Comparison of ENCODE assay signal across 18 mouse cellular contexts in genomic region chr2:10231971-10232370, GRCm38 (mm10).
DNase-seq lines count a peak whose midpoint lies in the region; ATAC-seq lines count a peak whose summit lies in the region.
"Had no signal": no experiment of that assay in that cellular context is flagged by ENCODE, and none has a peak within 500 bp of the region (broad histone marks: within the 10 kb centered on the region; RNA-seq: fewer than 3 reads in every experiment).

No protein-coding gene starts in this region.

- no peaks in the 10 kb centered on the region for H3K36me3 ChIP-seq in intestine, embryonic 16.5 days (ENCODE audit: control insufficient read depth, insufficient read depth, low read length)
- H3K36me3 ChIP-seq: embryonic facial prominence, embryonic 13.5 days; heart, embryonic 13.5 days; hindbrain, embryonic 13.5 days; midbrain, embryonic 12.5 days; neural tube, embryonic 15.5 days had no signal

- H3K9me3 ChIP-seq in intestine, embryonic 16.5 days (ENCODE audit: control insufficient read depth, low read length), result no peaks in the 10 kb centered on the region
- H3K9me3 ChIP-seq: embryonic facial prominence, embryonic 13.5 days; heart, embryonic 13.5 days; hindbrain, embryonic 13.5 days; midbrain, embryonic 12.5 days; neural tube, embryonic 15.5 days had no signal

- no peak overlapping the region for H3K9ac ChIP-seq in intestine, embryonic 16.5 days (ENCODE audit: low read depth, low read length)
- H3K9ac ChIP-seq: embryonic facial prominence, embryonic 13.5 days; heart, embryonic 13.5 days; hindbrain, embryonic 13.5 days; midbrain, embryonic 12.5 days; neural tube, embryonic 15.5 days had no signal

- no peak for ATAC-seq in intestine, embryonic 16.5 days
- ATAC-seq: intestine, postnatal 0 days had no signal

- H3K4me3 ChIP-seq in brown adipose tissue, adult 24 weeks (ENCODE audit: insufficient read depth, low read depth, low read length), result no peak overlapping the region
- no peak overlapping the region for H3K4me3 ChIP-seq in intestine, embryonic 16.5 days (ENCODE audit: low read length)
- H3K4me3 ChIP-seq: embryonic facial prominence, embryonic 13.5 days; heart, embryonic 13.5 days; hindbrain, embryonic 13.5 days; midbrain, embryonic 12.5 days; neural tube, embryonic 15.5 days had no signal

- H3K27me3 ChIP-seq in intestine, embryonic 16.5 days (replicated peaks; ENCODE audit: control insufficient read depth, insufficient read depth, low read length), result no peaks in the 10 kb centered on the region
- H3K27me3 ChIP-seq: embryonic facial prominence, embryonic 13.5 days; heart, embryonic 13.5 days; hindbrain, embryonic 13.5 days; midbrain, embryonic 12.5 days; neural tube, embryonic 15.5 days had no signal

- H3K4me1 ChIP-seq in brown adipose tissue, adult 24 weeks (ENCODE audit: control insufficient read depth, insufficient read depth, insufficient read length, low read length), result peaks cover 6% of the 10 kb centered on the region; the same call in 1 of the 2 replicates
- no peaks in the 10 kb centered on the region for H3K4me1 ChIP-seq in intestine, embryonic 16.5 days (ENCODE audit: control insufficient read depth, insufficient read depth, low read length)
- H3K4me1 ChIP-seq: embryonic facial prominence, embryonic 13.5 days; heart, embryonic 13.5 days; hindbrain, embryonic 13.5 days; midbrain, embryonic 12.5 days; neural tube, embryonic 15.5 days had no signal

- WGBS in intestine, embryonic 16.5 days, result 72% methylated on average over 6 of the region's 6 CpGs

- no peak overlapping the region for H3K4me2 ChIP-seq in intestine, embryonic 16.5 days (ENCODE audit: low read depth, low read length)
- H3K4me2 ChIP-seq: embryonic facial prominence, embryonic 13.5 days; heart, embryonic 13.5 days; hindbrain, embryonic 13.5 days; midbrain, embryonic 12.5 days; neural tube, embryonic 15.5 days had no signal

- intact Hi-C loops in gastrocnemius, postnatal 36 days (cut with DNase I), result no loop called here
- intact Hi-C loops in left cerebral cortex, postnatal 4 days (cut with DNase I), result no loop called here
- intact Hi-C loops in heart, postnatal 14 days (cut with DNase I), result no loop called here

- H3K27ac ChIP-seq in brown adipose tissue, adult 24 weeks (replicated peaks; ENCODE audit: low read depth, low read length), result 0 out of 2 replicates have a peak overlapping the region, but pooled peaks have one; percentile 17
- H3K27ac ChIP-seq in intestine, embryonic 16.5 days (ENCODE audit: low read length), result no peak overlapping the region
- H3K27ac ChIP-seq: embryonic facial prominence, embryonic 13.5 days; heart, embryonic 13.5 days; hindbrain, embryonic 13.5 days; midbrain, embryonic 12.5 days; neural tube, embryonic 15.5 days had no signal

- DNase-seq in gastrocnemius, adult 18-20 months (ENCODE audit: low spot score), result peak; percentile 48
- no peak for DNase-seq in gastrocnemius, postnatal 36 days
- DNase-seq in left cerebral cortex, postnatal 4 days, result peak; percentile 39
- DNase-seq in left cerebral cortex, adult 11 months (ENCODE audit: low spot score), result no peak
- peak; percentile 42 to 45 for DNase-seq in heart, postnatal 14 days
- DNase-seq: adrenal gland, postnatal 10 days; cerebellum, adult 8-10 months; kidney, postnatal 10 days; lung, postnatal 4 days; thymus, adult 18-20 months had no signal

Comparison
In these comparisons a context has a peak if more than half of its experiments do, and no peak if none do; other contexts are left out.
1. DNase-seq: peak in gastrocnemius, adult 18-20 months (single experiment), left cerebral cortex, postnatal 4 days (single experiment) and heart, postnatal 14 days (2 of 2); none in gastrocnemius, postnatal 36 days (0 of 2) and left cerebral cortex, adult 11 months (single experiment).